Mouse (Mus musculus) myocyte (in vitro differentiated cells): Measurements from ENCODE around the gene Tnfsf8.

ENCODE experiments used
- MYOG ChIP-seq, 3 experiments: IDR thresholded peaks; one replicate each; pipeline ENCODE4 v1.6.1; 2011; ENCODE audit warnings: control low read depth in 2 of 3, low read depth in 2 of 3, mild to moderate bottlenecking in 2 of 3; ENCODE audit not compliant: insufficient read length in 2 of 3, control insufficient read depth in 1 of 3, insufficient read depth in 1 of 3
- TCF12 ChIP-seq: IDR thresholded peaks from one replicate; pipeline ENCODE4 v1.6.1; 2011; ENCODE audit warnings: mild to moderate bottlenecking, control low read depth; ENCODE audit not compliant: poor library complexity, insufficient read depth, severe bottlenecking

DNA sequence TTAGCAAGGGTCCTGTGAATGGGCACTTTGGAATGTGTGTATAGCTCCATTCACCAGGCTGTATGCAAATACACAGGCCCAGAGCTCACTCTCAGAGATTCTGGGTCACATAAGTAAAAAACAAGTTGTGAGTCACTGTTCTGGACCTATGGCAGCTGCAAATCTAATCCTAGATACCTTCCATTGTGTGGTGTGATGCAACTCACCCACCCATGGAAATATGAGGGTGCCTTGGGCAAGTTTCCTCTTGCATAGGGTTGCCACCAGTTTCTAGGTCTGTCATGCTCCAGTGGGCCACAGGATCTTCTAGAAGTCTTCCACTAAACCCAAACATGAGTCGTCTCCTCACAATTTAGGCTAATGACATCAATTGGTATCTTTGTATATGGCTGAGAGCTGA, 64.6 kb downstream of the Tnfsf8 start:
- no peak for TF ChIP-seq TCF12
- TF ChIP-seq MYOG (IDR thresholded peaks at IDR 0.05; ENCODE audit: control insufficient read depth in 1 of 3, insufficient read depth in 1 of 3, insufficient read length in 2 of 3, low read depth in 2 of 3) = no peak
